Comparison of ENCODE assay signal across 12 mouse cellular contexts in the genomic region with DNA sequence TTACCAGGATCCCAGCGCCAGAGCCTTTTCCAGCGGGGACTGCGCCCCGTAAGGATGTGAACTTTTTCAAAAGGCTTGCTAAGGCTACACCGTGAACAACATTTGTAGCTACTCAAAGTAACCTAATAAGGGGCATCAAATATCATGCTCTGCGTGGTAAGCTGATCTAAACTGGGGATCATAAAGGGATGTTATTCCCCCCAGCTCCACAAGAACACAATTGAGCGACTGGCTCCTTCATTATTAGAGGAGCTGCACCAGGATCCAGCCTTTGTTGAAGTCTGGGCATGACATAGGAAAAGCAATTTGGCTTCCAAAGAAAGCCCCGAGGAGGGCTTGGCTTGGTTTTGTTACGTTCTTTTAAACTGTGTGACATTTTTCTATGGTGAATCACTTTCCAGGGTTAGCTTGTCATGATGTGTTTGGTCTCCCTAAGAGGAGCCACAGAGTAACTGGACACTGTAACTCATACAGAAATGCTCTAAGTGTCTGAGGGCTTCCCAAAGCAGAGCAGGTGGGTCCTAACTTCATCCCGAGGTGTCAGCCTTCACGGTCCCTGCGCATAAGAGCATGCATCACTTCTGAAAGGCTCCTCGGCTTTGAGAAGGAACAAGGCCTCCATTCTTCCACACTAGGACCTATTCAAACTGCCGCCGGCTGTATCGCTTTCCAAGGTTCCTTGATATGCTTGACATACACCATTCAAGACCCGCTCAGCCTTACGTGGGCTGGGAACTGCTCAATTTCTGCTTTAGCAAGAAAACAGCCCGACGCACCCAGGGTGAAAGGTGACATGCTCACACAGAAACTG. TPM values are rescaled to one million over a fixed set of nuclear protein-coding genes. Genes with fewer than 3 reads are reported as not detected.
A peak's percentile ranks its signal among the peaks of the same experiment; 100 is the strongest.
DNase-seq lines count a peak whose midpoint lies in the region; ATAC-seq and TF ChIP-seq lines count a peak whose summit lies in the region.
"Had no signal": no experiment of that assay in that cellular context is flagged by ENCODE, and none has a peak within 500 bp of the region (broad histone marks: within the 10 kb centered on the region; RNA-seq: fewer than 3 reads in every experiment).

No protein-coding gene starts in this region.

- H3K4me1 ChIP-seq in forebrain, embryonic 15.5 days = peaks cover 13% of the 10 kb centered on the region
- H3K4me1 ChIP-seq in stomach, postnatal 0 days (replicated peaks; ENCODE audit: control insufficient read depth, insufficient read depth) = no peaks in the 10 kb centered on the region

- peak overlapping the region; percentile 62 for H3K27ac ChIP-seq in forebrain, embryonic 15.5 days (replicated peaks)
- H3K27ac ChIP-seq in stomach, postnatal 0 days (replicated peaks) = peak overlapping the region; percentile 9; the same call in 1 of the 2 replicates
- H3K27ac ChIP-seq: heart, embryonic 13.5 days; limb, embryonic 15.5 days had no signal

- 7% methylated on average over 20 of the region's 20 CpGs for WGBS in forebrain, embryonic 15.5 days
- 61% methylated on average over 20 of the region's 20 CpGs for WGBS in stomach, postnatal 0 days

- H3K4me2 ChIP-seq in forebrain, embryonic 15.5 days (replicated peaks) = no peak overlapping the region
- no peak overlapping the region for H3K4me2 ChIP-seq in stomach, postnatal 0 days (replicated peaks; ENCODE audit: low read depth)
- H3K4me2 ChIP-seq: heart, embryonic 13.5 days; limb, embryonic 15.5 days had no signal

- ATAC-seq in forebrain, embryonic 15.5 days (replicated peaks) = peak; percentile 92
- no peak for ATAC-seq in stomach, postnatal 0 days (ENCODE audit: low FRiP score, low TSS enrichment)

- no peak overlapping the region for H3K9ac ChIP-seq in forebrain, embryonic 15.5 days (replicated peaks)
- H3K9ac ChIP-seq in stomach, postnatal 0 days (ENCODE audit: low read length) = no peak overlapping the region
- H3K9ac ChIP-seq: heart, embryonic 13.5 days; limb, embryonic 15.5 days had no signal

- no peak overlapping the region for H3K4me3 ChIP-seq in forebrain, embryonic 15.5 days
- H3K4me3 ChIP-seq in stomach, postnatal 0 days (ENCODE audit: low read depth, low read length) = no peak overlapping the region
- H3K4me3 ChIP-seq: heart, embryonic 13.5 days; limb, embryonic 15.5 days had no signal

- TF ChIP-seq CTCF in stomach, postnatal 0 days (IDR thresholded peaks at IDR 0.05; ENCODE audit: low read depth) = no peak

- H3K9me3 ChIP-seq in forebrain, embryonic 15.5 days = no peaks in the 10 kb centered on the region
- H3K9me3 ChIP-seq in stomach, postnatal 0 days (ENCODE audit: control insufficient read depth, low read length) = no peaks in the 10 kb centered on the region
- H3K9me3 ChIP-seq: G1E; limb, embryonic 15.5 days had no signal

- H3K27me3 ChIP-seq in forebrain, embryonic 15.5 days = no peaks in the 10 kb centered on the region
- H3K27me3 ChIP-seq in stomach, postnatal 0 days (ENCODE audit: control insufficient read depth, insufficient read depth, low read length) = no peaks in the 10 kb centered on the region
- H3K27me3 ChIP-seq: heart, embryonic 13.5 days; limb, embryonic 15.5 days had no signal

- TF ChIP-seq EP300 in stomach, postnatal 0 days (optimal IDR thresholded peaks at IDR 0.05) = no peak

- H3K36me3 ChIP-seq in forebrain, embryonic 15.5 days = no peaks in the 10 kb centered on the region
- H3K36me3 ChIP-seq in stomach, postnatal 0 days (ENCODE audit: control insufficient read depth, insufficient read depth, low read length) = no peaks in the 10 kb centered on the region
- H3K36me3 ChIP-seq: G1E; heart, embryonic 13.5 days; limb, embryonic 15.5 days had no signal

- peak; percentile 35 to 43 for DNase-seq in right cerebral cortex, postnatal 10 days (ENCODE audit: low spot score in 2 of 2)
- DNase-seq in right cerebral cortex, adult 18-20 months = no peak
- DNase-seq in kidney, postnatal 4 days = peak; percentile 21
- DNase-seq in stomach, postnatal 0 days (ENCODE audit: low spot score) = no peak
- DNase-seq in layer of hippocampus, postnatal 25 days (ENCODE audit: extremely low spot score in 1 of 2, low spot score in 1 of 2) = no peak
- no peak for DNase-seq in urinary bladder, postnatal 36 days (ENCODE audit: low spot score in 2 of 2)
- no peak for DNase-seq in adrenal gland, adult 8-10 months
- DNase-seq: cerebellum, adult 11-12 months had no signal

RNA-seq across cellular contexts. Expression of a gene that starts 31.2 kb away (rescaled TPM):
- 2.8 and 3.5 TPM in 2 replicates for polyA plus RNA-seq in forebrain, embryonic 15.5 days (2015; fragmentation: Nextera tagmentation; extraction: Ambion mirVana)
- polyA plus RNA-seq in stomach, postnatal 0 days (2015; fragmentation: Nextera tagmentation; extraction: Ambion mirVana) = 44.4 and 45.6 TPM in 2 replicates
- 10 to 100 TPM in 1 of 2 experiments, 1 to 10 TPM in 1; 7.0 to 10.2 TPM for total RNA-seq in layer of hippocampus, postnatal 25 days (2021)
- 1 to 10 TPM; 2.1 to 5.6 (median 3.9) TPM for total RNA-seq in adrenal gland, adult 8-10 months (2022)
- polyA plus RNA-seq: G1E had no signal

RNA-seq across cellular contexts. Expression of a gene that starts 43.5 kb away (rescaled TPM):
- polyA plus RNA-seq in forebrain, embryonic 15.5 days (2015; fragmentation: Nextera tagmentation; extraction: Ambion mirVana) = 15.6 and 16.2 TPM in 2 replicates
- polyA plus RNA-seq in stomach, postnatal 0 days (2015; fragmentation: Nextera tagmentation; extraction: Ambion mirVana) = 4.4 and 4.6 TPM in 2 replicates
- total RNA-seq in layer of hippocampus, postnatal 25 days (2021) = 10 to 100 TPM in 1 of 2 experiments, 1 to 10 TPM in 1; 9.4 to 11.3 TPM
- 10 to 100 TPM; 16.2 to 23.8 (median 18.5) TPM for total RNA-seq in adrenal gland, adult 8-10 months (2022)

Comparison
In these comparisons a context has a peak if more than half of its experiments do, and no peak if none do; other contexts are left out.
1. DNase-seq: peak in right cerebral cortex, postnatal 10 days (2 of 2) and kidney, postnatal 4 days (2 of 2); none in right cerebral cortex, adult 18-20 months (single experiment), stomach, postnatal 0 days (single experiment), layer of hippocampus, postnatal 25 days (0 of 2), urinary bladder, postnatal 36 days (0 of 2) and adrenal gland, adult 8-10 months (single experiment).